Mouse (Mus musculus): Measurements from ENCODE around the gene Prkar2b. TPM values are rescaled to one million over a fixed set of nuclear protein-coding genes. Genes with fewer than 3 reads are reported as not detected.

Prkar2b gene
- total RNA-seq (2021): 10 to 100 TPM; 30.7 to 33.6 TPM
- long read RNA-seq, transcript Prkar2b-202 (11 exons, 3,378 nt): major isoform, 23 of 26 reads
- long read RNA-seq, partial matches to known transcripts: 0 of 26 reads
- long read RNA-seq, other reads (novel, unspliced or antisense): 3 of 26 reads

GRCm38 (mm10) chr12:32061090-32061930 lies at the start of gene Prkar2b:
Gene Prkar2b (minus strand): TSS chr12:32061296.
- peak; percentile 92 to 95 for DNase-seq (ENCODE audit: low spot score in 2 of 2)

- no peak for DNase-seq (ENCODE audit: low spot score in 2 of 2)
Measured at GRCm38 (mm10) chr12:32109201-32109600, 48.1 kb upstream of the Prkar2b start.

GRCm38 (mm10) chr12:32104955-32105521 lies 43.9 kb upstream of the Prkar2b start:
- DNase-seq (ENCODE audit: low spot score in 2 of 2): no peak

- DNase-seq (ENCODE audit: low spot score in 2 of 2): no peak
Measured at GRCm38 (mm10) chr12:32104451-32104862, 43.4 kb upstream of the Prkar2b start.

GRCm38 (mm10) chr12:32101306-32101705 lies 40.2 kb upstream of the Prkar2b start:
- DNase-seq (ENCODE audit: low spot score in 2 of 2): no peak

GRCm38 (mm10) chr12:32099686-32100206 lies 38.6 kb upstream of the Prkar2b start:
- no peak for DNase-seq (ENCODE audit: low spot score in 2 of 2)

- DNase-seq (ENCODE audit: low spot score in 2 of 2): no peak
Measured at GRCm38 (mm10) chr12:32098596-32098995, 37.5 kb upstream of the Prkar2b start.

- DNase-seq (ENCODE audit: low spot score in 2 of 2): no peak
Measured at GRCm38 (mm10) chr12:32097107-32097506, 36.0 kb upstream of the Prkar2b start.

- DNase-seq (ENCODE audit: low spot score in 2 of 2): no peak
Measured at GRCm38 (mm10) chr12:32095164-32095563, 34.1 kb upstream of the Prkar2b start.

- DNase-seq (ENCODE audit: low spot score in 2 of 2): no peak
Measured at GRCm38 (mm10) chr12:32092452-32092851, 31.4 kb upstream of the Prkar2b start.

GRCm38 (mm10) chr12:32088566-32088965 lies 27.5 kb upstream of the Prkar2b start:
- DNase-seq (ENCODE audit: low spot score in 2 of 2): no peak

GRCm38 (mm10) chr12:32087339-32087738 lies 26.2 kb upstream of the Prkar2b start:
- DNase-seq (ENCODE audit: low spot score in 2 of 2): no peak

- no peak for DNase-seq (ENCODE audit: low spot score in 2 of 2)
Measured at GRCm38 (mm10) chr12:32086874-32087273, 25.8 kb upstream of the Prkar2b start.

GRCm38 (mm10) chr12:32085856-32086255 lies 24.8 kb upstream of the Prkar2b start:
- DNase-seq (ENCODE audit: low spot score in 2 of 2): no peak

- no peak for DNase-seq (ENCODE audit: low spot score in 2 of 2)
Measured at GRCm38 (mm10) chr12:32085189-32085588, 24.1 kb upstream of the Prkar2b start.

GRCm38 (mm10) chr12:32084601-32085000 lies 23.5 kb upstream of the Prkar2b start:
- peak in 1 of 2 experiments; percentile 12 for DNase-seq (ENCODE audit: low spot score in 2 of 2)

- DNase-seq (ENCODE audit: low spot score in 2 of 2): no peak
Measured at GRCm38 (mm10) chr12:32080692-32081091, 19.6 kb upstream of the Prkar2b start.

GRCm38 (mm10) chr12:32077403-32077802 lies 16.3 kb upstream of the Prkar2b start:
- DNase-seq (ENCODE audit: low spot score in 2 of 2): no peak

- DNase-seq (ENCODE audit: low spot score in 2 of 2): peak in 1 of 2 experiments; percentile 54
Measured at GRCm38 (mm10) chr12:32075831-32076715, 15.0 kb upstream of the Prkar2b start.

- DNase-seq (ENCODE audit: low spot score in 2 of 2): no peak
Measured at GRCm38 (mm10) chr12:32074271-32074670, 13.2 kb upstream of the Prkar2b start.

GRCm38 (mm10) chr12:32066004-32066403 lies 4.9 kb upstream of the Prkar2b start:
- DNase-seq (ENCODE audit: low spot score in 2 of 2): no peak

Measured in layer of hippocampus, adult 18-20 months (tissue).